Mouse (Mus musculus) heart, postnatal 14 days (tissue): Measurements from ENCODE around the gene Flt1. TPM values are rescaled to one million over a fixed set of nuclear protein-coding genes. Genes with fewer than 3 reads are reported as not detected.

Experiments used
- DNase-seq, 2 experiments: peaks; one replicate each; pipeline ENCODE4 v3.0.0; 2021 to 2022
- intact Hi-C: fragments of 180-260 bp; cut with DNase I; formaldehyde crosslinking; loops from one replicate; pipeline ENCODE4 v1.15.1; 2025
- total RNA-seq, 2 experiments: library from RNA; stranded (reverse); gene quantifications; 2 replicates each; pipeline ENCODE4 v1.2.3; 2021

The Flt1 gene
- total RNA-seq, 2 experiments from 2014 or later: 62.5 to 63.6 TPM

- no peak for DNase-seq
- intact Hi-C loops: loop anchor here (2.0 to 10.0 kb wide), 2 partner anchors 24 to 292 kb away; partner anchors contain the start of gene Pan3
Observed at GRCm38 (mm10) chr5:147726701-147727393, 1.0 kb upstream of the Flt1 start.

DNA sequence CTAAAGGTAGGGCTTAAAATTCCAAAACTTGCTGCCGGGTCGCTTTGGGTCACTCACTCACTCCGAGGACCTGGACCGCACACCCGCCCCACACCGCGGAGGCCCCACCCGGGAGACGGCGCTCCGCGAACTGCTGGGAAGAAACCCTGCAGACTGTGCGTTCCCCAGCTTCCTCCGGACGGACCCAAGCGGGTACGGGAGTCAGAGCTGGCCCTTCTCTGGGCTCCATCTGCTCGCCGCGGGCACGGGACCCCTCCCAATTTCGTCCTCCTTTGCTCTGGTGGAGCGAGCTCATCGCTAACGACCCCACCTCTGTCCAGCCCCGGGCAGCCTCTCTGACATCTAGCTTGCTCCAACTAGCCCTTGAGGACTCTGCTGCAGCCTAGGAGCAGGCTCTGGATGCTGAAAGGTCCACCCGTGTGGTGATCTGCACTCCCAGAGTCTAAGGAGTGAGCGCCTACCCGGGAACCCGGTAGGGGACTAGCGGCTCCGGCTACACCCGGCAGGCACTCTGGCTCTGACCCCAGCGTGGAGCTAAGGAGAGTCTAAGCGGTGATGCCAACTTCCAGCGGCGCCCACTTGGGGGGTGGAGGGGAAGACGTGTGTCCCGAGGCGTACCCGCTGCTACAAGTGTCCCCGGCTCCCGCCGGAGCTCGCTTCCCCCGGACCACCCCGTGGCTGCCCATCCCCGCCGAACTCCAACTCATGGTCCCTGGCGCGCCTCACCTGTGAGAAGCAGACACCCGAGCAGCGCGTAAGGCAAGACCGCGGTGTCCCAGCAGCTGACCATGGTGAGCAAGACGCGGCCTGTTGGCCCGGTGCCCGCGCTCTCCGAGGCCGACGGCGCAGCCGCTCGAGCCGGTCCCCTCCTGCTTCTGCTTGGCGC lies 623 bp downstream of the Flt1 start:
- peak; percentile 79 to 83 for DNase-seq
- intact Hi-C loops: loop anchor here (5.0 to 10.0 kb wide), 2 partner anchors 143 to 290 kb away; partner anchors contain the start of gene Pan3

DNA sequence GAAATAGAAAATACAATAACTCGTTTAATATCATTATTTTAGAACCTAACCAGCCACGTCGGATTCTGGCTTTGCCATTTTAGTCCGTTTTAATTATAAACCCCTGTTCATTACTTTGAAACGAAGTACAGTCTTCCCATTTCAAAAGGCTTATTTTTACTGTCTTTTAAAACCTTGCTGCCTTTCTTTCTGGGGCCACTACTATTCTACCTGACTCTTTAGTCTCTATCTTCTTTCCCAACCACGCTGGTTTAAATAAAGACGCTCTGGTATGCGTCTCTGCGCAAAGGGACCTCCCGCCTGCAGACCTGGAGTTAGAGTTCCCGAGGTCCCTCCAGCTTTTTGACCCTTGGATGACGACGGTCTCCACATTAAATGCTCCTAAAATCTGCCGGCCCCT lies 1.4 kb downstream of the Flt1 start:
- no peak for DNase-seq
- intact Hi-C loops: loop anchor here (5.0 to 10.0 kb wide), 2 partner anchors 142 to 290 kb away; partner anchors contain the start of gene Pan3

DNA sequence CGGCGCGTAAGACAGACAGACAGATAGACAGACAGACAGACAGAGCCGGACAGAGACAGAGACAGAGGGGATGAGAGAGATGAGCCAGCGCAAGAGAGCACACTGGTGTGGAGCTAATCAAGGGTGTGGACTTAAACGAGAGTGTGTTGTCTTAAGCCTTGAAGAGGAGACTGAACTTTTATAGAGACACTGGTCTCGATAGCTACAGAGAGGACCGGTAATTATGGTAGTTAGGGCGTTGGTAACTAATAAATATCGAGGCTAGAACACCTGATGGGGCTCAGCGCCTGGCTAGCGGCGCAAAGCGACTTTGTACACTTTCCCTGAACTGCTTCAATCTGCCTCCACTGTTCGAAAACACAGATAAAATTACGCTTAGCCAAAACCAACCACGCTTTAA lies 2.0 kb downstream of the Flt1 start:
- DNase-seq: no peak
- intact Hi-C loops: loop anchor here (5.0 to 10.0 kb wide), 2 partner anchors 142 to 289 kb away; partner anchors contain the start of gene Pan3

DNA sequence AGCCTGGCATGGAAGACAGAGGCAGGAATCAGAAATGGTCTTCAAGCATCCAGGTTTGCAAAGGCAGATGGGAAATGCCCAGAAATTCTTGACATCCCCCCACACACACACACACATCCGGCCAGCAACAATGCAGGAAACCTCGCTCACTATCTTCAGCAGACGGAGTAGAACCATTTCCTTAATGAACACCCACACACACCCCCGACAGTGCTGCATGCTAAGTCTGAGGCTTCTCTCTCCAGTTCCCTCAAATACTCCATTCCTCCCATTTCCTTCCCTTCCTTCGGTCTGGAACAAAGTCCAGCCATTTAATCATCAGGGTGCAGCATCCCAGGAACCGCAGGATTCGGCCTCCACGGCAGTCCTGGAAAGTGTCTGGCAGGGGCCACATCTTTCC lies 4.4 kb downstream of the Flt1 start:
- intact Hi-C loops: loop anchor here (2.0 to 10.0 kb wide), 3 partner anchors 127 to 287 kb away; partner anchors contain the start of gene Pan3
- no peak for DNase-seq

DNA sequence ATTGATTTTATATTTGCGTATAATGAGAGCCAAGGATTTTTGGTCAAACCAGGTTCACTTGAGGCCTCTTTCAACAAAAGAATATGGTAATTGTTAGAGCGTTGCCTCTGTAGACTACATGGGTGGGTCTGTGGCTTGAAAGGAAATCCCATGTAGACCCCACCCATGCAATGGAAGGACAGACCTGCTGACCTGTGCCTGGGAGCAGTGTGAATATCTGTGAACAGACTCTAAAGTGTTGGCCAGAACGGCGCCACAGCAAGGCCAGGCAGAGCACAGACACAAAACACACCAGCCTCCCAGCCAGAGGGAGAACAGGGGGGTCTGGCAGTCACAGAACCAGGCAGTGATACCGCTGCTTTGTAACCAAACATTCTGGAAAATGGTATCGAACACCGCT lies 7.5 kb downstream of the Flt1 start:
- DNase-seq: no peak
- intact Hi-C loops: loop anchor here (5.0 kb wide), 2 partner anchors 34 to 51 kb away; no protein-coding TSS in a partner anchor

DNA sequence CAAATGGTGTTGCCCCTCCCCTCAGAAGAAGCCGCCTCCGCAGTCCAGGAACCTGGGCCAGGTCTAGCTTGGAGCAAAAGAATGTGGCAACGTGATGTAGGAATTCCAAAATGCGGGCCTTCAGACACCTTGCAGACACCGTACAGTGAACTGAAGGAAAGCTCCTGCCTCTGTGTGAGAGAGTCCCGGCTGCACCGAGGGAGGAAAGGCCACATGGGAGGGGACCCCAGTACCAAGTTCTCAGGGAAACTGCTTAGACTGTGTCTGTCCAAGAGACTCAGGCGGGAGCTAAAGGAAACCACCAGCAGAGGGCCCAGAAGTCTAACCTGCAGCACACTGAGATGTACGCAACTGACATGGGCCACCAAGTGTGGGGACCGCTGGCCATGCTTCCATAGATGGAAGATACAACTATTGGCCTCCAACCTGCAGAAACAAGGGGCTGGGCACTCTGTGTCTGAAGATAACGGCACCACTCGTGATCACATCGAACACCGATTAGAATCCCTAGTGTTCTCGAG lies 9.1 kb downstream of the Flt1 start:
- DNase-seq: peak in 1 of 2 experiments; percentile 18
- intact Hi-C loops: loop anchor here (5.0 kb wide), 2 partner anchors 36 to 49 kb away; no protein-coding TSS in a partner anchor

GRCm38 (mm10) chr5:147716276-147716675 lies 9.5 kb downstream of the Flt1 start:
- intact Hi-C loops: loop anchor here (5.0 kb wide), 2 partner anchors 36 to 49 kb away; no protein-coding TSS in a partner anchor
- DNase-seq: no peak

- peak in 1 of 2 experiments; percentile 8 for DNase-seq
- intact Hi-C loops: loop anchor here (5.0 kb wide), 2 partner anchors 37 to 48 kb away; no protein-coding TSS in a partner anchor
Observed at GRCm38 (mm10) chr5:147715391-147715790, 10.4 kb downstream of the Flt1 start.

- intact Hi-C loops: no loop called here
- no peak for DNase-seq
Observed at GRCm38 (mm10) chr5:147708500-147708899, 17.3 kb downstream of the Flt1 start.

- no peak for DNase-seq
- intact Hi-C loops: no loop called here
Observed at GRCm38 (mm10) chr5:147707479-147707878, 18.3 kb downstream of the Flt1 start.

GRCm38 (mm10) chr5:147704890-147705289 lies 20.9 kb downstream of the Flt1 start:
- intact Hi-C loops: no loop called here
- no peak for DNase-seq

GRCm38 (mm10) chr5:147702423-147702822 lies 23.4 kb downstream of the Flt1 start:
- intact Hi-C loops: no loop called here
- DNase-seq: no peak

- intact Hi-C loops: no loop called here
- DNase-seq: no peak
Observed at GRCm38 (mm10) chr5:147701024-147701423, 24.8 kb downstream of the Flt1 start.

- intact Hi-C loops: no loop called here
Observed at GRCm38 (mm10) chr5:147698044-147698443, 27.8 kb downstream of the Flt1 start.

DNA sequence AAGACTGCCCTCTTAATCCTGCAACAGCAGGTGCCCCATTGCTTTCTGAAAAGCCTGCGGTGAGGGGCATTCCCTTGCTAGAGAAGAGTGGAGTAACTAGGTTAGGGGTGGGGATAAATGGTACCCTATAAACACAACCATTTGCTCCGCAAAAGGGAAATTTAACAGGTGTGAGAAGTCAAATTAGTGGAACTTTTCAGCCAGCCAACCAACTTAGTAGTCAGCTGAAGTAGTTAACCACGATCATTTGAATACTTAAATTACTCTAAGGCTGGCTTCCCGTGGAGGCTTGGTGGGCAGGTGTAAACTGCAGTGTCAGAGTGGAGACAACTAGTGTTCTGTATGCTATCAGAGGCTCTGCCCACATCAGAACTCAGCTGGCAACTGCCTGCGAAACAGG lies 28.6 kb downstream of the Flt1 start:
- DNase-seq: no peak
- intact Hi-C loops: no loop called here

More at GRCm38 (mm10) chr5:147698044-147698443, 27.8 kb downstream of the Flt1 start:
- no peak for DNase-seq

GRCm38 (mm10) chr5:147692622-147693021 lies 33.2 kb downstream of the Flt1 start:
- no peak for DNase-seq
- intact Hi-C loops: no loop called here

DNA sequence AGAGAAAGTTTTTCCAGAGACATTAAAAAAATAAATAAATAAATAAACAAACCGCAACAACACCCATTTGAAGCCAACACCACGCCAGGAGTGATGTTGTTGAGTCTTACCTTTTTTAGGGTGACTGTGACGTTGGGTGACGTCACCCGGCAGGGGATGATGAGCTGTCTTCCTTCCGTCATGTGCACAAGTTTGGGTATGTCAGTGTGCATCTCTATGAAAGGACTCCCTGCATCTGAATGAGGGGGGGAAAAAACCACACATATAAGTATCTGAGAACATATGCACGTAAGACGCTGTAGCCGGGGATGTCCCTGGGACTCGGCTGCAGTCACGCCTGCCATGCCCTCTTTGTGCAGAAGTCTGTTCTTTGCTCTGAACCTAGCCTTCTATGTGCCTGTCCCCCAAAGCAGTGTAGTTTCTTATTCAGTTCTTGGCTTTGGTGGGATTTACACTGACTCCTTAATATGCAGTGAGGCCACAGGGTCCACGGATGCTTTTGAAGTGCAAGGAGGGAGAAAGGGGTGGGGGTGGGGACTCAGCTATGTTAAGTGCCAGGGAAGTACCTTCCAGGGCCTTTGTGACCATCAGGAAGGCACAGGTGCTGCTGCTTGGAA lies 42.0 kb downstream of the Flt1 start:
- DNase-seq: no peak
- intact Hi-C loops: no loop called here

GRCm38 (mm10) chr5:147681224-147681623 lies 44.6 kb downstream of the Flt1 start:
- DNase-seq: no peak
- intact Hi-C loops: no loop called here

GRCm38 (mm10) chr5:147680711-147681110 lies 45.1 kb downstream of the Flt1 start:
- DNase-seq: no peak
- intact Hi-C loops: no loop called here
